Mouse (Mus musculus) common myeloid progenitor, adult 5-6 weeks (primary cell): Measurements from ENCODE around the gene Scamp3. TPM values are rescaled to one million over a fixed set of nuclear protein-coding genes. Genes with fewer than 3 reads are reported as not detected.

Experiments
- ATAC-seq: replicated peaks from 2 replicates; pipeline ENCODE4 v1.8.0; 2016; ENCODE audit warnings: low read depth, mild to moderate bottlenecking, moderate TSS enrichment, inconsistent platforms; ENCODE audit not compliant: poor library complexity, severe bottlenecking
- total RNA-seq: library from RNA; stranded (forward); fragments of 200-1000, 187-1606 nt; gene quantifications from 2 replicates; pipeline ENCODE4 v1.2.3, GENCODE M21; 2017

Gene Scamp3
- total RNA-seq, 1 experiment from 2014 or later: 46.9 TPM

DNA sequence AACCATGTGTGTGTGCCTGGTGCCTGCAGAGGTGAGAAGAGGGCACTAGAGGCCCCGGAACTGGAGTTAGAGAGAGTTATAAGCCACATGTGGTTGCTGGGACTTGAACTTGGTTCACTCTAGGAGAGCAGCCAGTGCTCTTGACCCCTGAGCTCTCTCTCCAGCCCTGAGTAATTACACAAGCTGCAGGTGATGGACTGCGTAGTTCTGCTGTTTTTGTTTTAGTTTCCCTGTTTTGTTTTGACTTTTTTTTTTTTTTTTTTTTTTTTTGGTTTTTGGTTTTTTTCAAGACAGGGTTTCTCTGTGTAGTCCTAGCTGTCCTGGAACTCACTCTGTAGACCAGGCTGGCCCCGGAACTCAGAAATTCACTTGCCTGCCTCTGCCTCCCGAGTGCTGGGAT is 15.5 kb upstream of the Scamp3 start:
- no peak for ATAC-seq

- no peak for ATAC-seq
Measured at GRCm38 (mm10) chr3:89163123-89163522, 14.2 kb upstream of the Scamp3 start.

DNA sequence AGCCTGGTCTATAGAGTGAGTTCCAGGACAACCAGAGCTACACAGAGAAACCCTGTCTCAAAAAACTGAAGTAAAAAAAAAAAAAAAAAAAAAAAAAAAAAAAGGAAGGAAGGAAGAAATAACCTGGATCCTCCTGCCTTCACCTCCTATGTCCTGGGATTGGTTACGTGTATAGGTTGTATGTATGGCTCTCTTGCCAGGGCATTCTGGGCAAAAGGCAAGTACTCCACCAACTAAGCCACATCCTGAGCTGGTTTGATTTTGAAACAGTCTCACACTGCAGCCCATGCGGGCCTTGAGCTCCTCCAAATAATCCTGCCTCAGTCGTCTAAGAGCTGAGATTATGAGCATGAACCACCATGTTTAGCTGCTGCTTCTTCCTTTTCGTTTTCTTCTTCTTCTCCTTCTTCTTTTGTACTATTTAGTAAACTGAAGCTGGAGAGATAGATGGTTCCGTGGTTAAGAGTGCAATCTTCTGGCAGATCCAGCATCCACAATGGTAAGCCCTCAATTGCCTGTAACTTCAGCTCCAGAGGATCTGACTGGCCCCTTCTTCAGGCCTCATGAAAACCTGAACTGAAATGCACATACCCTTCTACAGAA is 13.5 kb upstream of the Scamp3 start:
- ATAC-seq: no peak

DNA sequence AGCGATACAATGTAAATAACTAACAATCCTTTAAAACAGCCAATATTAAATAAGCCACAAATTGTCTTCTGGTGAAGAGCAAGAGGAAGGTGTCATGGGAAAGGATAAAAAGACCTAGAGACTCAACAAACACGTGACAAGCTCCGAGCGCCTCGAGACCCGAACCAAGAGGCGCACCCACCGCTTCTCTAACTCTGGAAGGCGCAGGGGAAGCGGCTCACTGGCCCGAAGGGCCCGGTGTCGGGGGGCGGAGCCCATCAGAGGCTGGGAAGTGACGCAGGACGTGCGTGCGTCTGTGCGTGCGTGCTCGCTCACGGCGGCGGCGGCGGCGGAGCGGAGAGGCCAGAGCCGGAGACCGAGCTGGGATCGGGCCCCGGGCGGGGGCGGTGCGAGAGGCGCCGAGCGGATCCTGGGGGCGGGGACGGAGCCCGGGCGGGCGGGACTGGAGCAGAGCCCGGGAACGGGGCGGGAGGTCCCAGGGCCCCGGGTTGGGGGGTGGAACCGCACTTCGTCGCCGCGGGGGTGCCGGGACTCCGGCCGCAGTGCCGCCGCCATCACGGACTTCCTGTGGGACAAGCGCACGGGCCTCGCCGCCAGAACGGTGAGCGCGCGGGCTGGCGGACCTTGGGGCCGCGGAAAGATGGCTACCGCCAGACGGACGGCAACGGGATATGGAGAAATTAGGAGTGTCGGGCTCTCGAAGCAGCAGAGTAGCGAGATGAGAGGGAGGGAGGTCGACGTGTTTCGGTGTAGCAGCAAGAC is 12.6 kb upstream of the Scamp3 start, which contains the start of gene Clk2:
TSS of gene Clk2 (plus strand) at position 290 of the 762 bp plus-strand sequence.
- peak; percentile 96 for ATAC-seq

- no peak for ATAC-seq
Measured at GRCm38 (mm10) chr3:89165268-89165870, 11.9 kb upstream of the Scamp3 start.

DNA sequence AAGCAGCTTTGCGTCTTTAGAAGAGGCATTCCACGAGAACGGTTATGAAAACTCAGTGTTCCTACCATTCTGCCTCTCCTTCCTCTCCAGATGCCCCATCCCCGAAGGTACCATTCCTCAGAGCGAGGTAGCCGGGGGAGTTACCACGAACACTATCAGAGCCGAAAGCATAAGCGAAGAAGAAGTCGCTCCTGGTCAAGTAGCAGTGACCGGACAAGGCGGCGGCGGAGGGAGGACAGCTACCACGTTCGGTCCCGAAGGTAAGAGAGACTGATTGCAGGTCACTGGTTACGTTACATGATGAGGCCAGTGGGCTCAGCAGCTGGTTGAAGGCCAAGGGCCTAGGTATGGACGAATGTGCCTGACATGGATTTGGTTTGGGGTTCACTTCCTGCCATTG is 10.3 kb upstream of the Scamp3 start:
- no peak for ATAC-seq

GRCm38 (mm10) chr3:89174844-89175243 is 2.4 kb upstream of the Scamp3 start:
- no peak for ATAC-seq

GRCm38 (mm10) chr3:89175544-89175943 is 1.7 kb upstream of the Scamp3 start:
- no peak for ATAC-seq

DNA sequence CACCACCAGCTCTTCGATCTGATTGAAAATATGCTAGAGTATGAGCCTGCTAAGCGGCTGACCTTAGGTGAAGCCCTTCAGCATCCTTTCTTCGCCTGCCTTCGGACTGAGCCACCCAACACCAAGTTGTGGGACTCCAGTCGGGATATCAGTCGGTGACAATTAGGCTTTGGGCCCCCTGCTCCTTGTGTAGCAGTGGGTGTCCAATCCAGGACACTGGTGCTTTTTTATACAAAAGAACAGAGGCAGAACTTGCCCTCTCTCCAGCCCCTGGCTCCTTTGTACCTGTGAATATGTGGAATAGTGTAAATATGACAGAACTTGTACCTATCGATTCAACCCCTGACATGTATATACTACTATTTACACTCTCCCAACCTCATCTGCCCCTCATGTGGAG is 852 bp upstream of the Scamp3 start:
- ATAC-seq: no peak

- ATAC-seq: no peak
Measured at GRCm38 (mm10) chr3:89178107-89178385, 773 bp downstream of the Scamp3 start.

GRCm38 (mm10) chr3:89179056-89179455 is 1.8 kb downstream of the Scamp3 start:
- ATAC-seq: no peak

DNA sequence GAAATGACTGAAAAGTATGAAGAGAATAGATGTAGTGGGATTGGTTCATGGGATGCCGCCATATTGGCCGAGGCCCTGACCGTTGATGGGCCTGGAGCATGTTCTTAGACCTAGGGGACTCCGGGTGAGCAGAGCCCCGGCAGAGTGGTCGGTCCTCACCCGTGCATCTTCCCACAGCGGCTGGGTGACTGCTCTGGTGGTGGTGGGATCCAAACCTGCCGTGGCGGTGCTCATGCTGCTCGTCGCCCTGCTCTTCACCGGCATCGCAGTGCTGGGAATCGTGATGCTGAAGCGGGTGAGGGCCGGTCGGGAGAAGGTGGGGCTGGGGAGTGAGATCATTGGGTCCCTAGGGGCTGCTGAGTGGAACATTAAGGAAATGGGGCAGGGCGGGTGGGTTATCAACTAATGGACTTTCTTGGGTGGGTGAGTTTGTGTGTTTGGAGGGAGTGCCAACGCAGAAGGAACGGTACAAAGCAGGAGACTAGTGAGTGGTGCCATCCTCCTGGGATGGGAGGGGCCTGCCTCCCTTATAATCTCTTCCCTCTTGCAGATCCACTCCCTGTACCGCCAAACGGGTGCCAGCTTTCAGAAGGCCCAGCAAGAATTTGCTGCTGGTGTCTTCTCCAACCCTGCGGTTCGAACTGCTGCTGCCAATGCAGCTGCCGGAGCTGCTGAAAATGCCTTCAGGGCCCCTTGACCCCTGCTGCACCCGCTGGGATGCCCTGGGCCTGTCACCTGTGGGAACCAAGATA is 4.7 kb downstream of the Scamp3 start:
- ATAC-seq: no peak

DNA sequence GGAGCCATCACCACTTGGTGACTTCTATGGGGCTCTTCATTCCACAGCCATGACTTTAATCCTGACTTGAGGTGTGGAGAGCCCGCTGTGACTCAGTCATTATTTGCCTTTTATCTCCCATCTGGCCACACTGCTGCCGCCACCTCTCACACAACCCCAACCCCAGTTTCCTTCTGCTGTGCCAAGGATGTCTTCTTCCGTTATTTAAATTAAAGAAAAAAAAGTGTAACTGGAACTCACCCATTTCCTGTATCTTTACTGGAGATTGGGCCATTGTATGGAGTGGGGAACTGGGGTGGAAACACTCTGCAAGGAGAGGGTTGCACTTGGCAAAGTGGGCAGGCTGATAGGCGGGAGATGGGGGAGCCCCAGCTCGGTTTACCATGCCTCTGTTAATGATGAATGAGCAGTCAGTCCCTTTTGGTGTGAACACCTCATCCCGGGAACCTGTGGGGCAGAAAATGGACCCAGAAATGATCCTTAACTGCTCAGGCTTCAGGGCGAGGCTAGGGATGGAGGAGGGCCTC is 5.3 kb downstream of the Scamp3 start:
- peak; percentile 46 for ATAC-seq

GRCm38 (mm10) chr3:89183058-89183958 is 6.0 kb downstream of the Scamp3 start, which contains the start of gene Fam189b:
Gene Fam189b (plus strand): TSS chr3:89183143.
- ATAC-seq: peak; percentile 90

DNA sequence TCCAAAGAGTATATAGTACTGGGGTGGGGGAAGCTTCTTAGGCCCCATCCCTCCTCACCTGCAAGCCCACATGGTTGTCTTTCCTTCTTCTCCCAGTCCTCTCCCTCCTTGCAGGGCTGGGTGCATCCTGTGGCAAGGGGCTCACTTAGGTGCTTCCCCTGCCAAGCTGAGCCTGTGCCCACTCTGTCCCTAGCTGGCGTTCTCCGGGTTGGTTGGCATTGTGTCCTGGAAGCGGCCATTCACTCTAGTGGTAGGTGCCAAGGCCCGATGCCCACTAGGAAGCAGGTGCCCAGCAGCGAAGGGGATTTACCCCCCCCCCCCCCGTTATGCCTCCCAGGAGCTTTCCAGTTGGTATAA is 6.7 kb downstream of the Scamp3 start:
- ATAC-seq: no peak

- ATAC-seq: no peak
Measured at GRCm38 (mm10) chr3:89187197-89187596, 9.9 kb downstream of the Scamp3 start.

DNA sequence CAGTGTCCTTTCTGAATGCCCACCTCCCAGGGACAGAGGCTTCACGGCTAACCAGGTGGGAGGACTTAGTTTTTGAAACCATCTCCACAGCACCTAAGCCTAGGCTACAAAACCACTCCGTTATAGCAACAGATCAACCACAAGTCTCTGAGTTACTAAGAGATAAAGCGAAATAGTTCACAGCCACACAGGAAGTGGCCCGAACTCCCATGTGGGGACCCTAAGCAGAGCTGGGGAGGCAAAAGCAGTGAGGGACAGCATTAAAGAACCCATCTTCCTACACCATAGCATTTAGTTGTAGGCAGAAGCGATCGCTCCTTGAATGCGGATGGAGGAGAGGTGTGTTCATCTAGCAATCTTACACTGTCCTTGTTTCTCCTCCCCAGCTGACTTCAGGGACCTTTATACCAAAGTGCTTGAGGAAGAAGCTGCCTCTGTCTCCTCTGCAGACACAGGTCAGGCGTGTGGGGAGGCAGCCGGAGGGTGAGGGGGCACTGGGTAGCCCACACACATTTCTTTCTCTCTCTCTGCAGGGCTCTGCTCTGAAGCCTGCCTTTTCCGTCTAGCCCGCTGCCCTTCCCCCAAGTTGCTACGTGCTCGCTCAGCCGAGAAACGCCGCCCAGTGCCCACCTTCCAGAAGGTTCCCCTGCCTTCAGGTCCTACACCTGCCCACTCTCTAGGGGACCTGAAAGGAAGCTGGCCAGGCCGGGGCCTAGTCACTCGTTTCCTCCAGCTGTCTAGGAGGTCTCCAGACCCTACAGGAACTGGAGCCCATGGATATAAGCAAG is 10.6 kb downstream of the Scamp3 start:
- no peak for ATAC-seq

DNA sequence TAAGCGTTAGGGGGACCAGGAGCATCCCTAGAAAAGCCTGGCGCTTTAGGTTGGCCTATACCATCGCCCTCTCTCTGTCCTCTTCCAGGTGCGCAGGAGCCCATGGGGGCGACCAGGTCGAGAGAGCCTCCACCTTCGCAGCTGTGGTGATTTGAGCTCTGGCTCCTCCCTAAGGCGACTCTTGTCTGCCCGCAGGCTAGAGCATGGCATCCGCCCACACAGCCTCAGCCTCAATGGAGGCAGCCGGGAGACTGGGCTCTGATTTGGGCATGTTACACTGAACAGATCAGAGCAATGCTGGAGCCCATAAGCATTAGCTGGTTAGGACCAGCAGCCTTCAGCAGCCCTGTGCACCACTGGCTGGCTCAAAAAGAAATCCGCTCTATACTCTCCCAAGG is 11.2 kb downstream of the Scamp3 start:
- no peak for ATAC-seq

- peak; percentile 53 for ATAC-seq
Measured at GRCm38 (mm10) chr3:89190436-89190835, 13.2 kb downstream of the Scamp3 start.
